Mouse (Mus musculus): Measurements from ENCODE around the gene Dnajb13. TPM values are rescaled to one million over a fixed set of nuclear protein-coding genes. Genes with fewer than 3 reads are reported as not detected.

The Dnajb13 gene
- 0.50 and 0.53 TPM in 2 replicates for polyA plus RNA-seq (2012; rRNA removed)

DNA sequence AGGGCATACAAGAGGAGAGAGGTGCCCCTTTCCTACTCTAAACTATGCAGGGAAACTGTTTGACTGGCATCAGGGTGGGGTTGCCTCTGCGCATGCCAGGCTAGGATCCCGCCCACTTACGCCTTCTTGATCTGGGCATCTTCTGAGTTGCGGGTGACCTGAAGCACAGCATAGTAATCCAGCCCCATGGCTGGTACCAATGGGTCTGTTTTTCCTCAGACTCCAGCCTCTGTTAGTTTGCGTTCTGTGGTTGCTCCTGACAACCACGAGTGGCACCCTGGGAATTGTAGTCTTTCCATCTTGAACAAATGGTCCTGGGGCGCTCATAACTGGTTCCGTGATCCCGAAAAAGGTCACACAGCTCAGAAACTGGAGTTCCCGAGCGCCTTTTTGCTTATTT is at the start of gene Dnajb13:
Dnajb13 (minus strand) TSS at position 388 of the 400 bp plus-strand sequence.

DNA sequence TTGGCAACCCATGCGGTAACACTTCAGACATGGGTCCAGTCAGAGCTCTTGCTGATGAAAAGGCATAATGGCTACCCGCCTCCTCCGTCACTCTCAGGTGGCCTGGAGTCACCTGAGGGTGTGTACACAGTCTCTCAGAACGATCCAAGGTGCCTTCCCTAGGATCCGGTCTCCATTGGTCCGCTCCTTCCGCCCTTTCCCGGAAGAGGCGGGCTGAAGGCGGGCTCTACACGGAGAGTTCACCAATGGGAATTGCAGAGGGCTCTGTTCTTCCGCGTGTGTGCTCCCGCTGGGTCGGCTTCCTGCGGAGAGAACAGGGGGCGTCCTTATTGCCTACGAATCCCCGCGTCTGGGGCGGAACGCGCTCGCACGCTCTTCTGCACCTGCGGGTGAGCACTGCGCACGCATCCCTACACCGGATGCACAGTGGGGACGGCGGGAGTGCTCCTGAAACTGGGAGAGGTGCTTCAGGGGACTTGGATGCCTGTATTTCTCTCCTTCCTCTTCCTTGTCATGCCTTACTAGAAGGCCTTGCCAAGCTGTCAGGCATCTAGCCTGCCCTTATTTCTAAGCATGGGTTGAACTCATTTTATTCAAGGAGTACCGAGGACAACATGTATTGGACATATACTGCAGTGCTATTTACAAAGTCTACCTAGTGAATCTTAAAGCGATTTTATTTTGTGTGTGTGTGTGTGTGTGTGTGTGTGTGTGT is 22.2 kb upstream of the Dnajb13 start, which contains the start of gene Coa4:
Coa4 (plus strand) TSS at position 268 of the 715 bp plus-strand sequence.

DNA sequence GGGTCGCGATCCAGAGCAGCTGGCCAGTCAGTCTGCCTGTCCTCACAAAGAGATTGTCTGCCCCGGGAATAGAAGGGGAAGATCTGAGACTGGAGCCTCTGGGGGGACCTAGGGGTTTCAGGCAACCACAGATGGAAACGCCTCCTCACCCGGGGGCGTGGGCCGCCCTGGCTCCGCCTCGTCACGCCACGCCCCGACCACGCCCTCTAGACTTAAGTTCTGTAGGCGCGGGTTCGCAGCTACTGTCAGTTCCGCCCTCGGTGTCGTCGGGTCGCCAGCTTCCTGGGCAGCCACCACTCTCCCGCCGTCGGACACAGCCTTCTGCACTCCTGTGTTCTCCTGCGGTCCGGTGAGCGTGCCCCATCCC is 21.7 kb downstream of the Dnajb13 start, which contains the start of gene Ucp2:
Ucp2 (plus strand) TSS at position 221 of the 367 bp plus-strand sequence.

DNA sequence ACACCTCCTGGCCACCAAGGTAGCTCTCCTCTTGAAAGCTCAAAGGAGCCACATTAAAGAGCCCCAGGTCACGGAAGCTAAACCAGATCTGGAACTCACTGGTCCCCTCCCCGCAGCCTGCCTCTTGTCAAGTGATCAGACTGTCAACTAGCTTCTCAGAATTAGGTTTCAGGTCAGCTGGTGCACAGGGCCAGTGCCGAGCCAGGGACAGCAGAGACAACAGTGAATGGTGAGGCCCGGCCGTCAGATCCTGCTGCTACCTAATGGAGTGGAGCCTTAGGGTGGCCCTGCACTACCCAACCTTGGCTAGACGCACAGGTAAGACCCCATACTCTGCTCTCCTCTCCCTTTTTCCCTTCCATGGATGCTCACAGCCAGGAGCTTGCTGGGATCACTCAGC is 42.0 kb downstream of the Dnajb13 start, which contains the start of gene Ucp3:
Ucp3 (plus strand) TSS at position 214 of the 400 bp plus-strand sequence.

Other genes with a start within 250 kb of the Dnajb13 start
- gene P4ha3, start 229.4 kb downstream of the Dnajb13 start, polyA plus RNA-seq (2012; rRNA removed) = 1.4 and 1.5 TPM in 2 replicates
- gene C2cd3, start 142.7 kb downstream of the Dnajb13 start, polyA plus RNA-seq (2012; rRNA removed) = 9.3 and 9.8 TPM in 2 replicates
- 18.1 and 20.8 TPM in 2 replicates for gene Ppme1, start 142.7 kb downstream of the Dnajb13 start, polyA plus RNA-seq (2012; rRNA removed)
- gene Ucp3, start 42.0 kb downstream of the Dnajb13 start, polyA plus RNA-seq (2012; rRNA removed) = 0.02 TPM in 1 of 2 replicates, not detected in the other
- 267 and 321 TPM in 2 replicates for gene Ucp2, start 21.6 kb downstream of the Dnajb13 start, polyA plus RNA-seq (2012; rRNA removed)
- 8.6 and 10.2 TPM in 2 replicates for gene Coa4, start 22.1 kb upstream of the Dnajb13 start, polyA plus RNA-seq (2012; rRNA removed)
- gene Rab6a, start 92.5 kb upstream of the Dnajb13 start, polyA plus RNA-seq (2012; rRNA removed) = 25.8 and 28.6 TPM in 2 replicates
- gene Mrpl48, start 93.3 kb upstream of the Dnajb13 start, polyA plus RNA-seq (2012; rRNA removed) = 22.2 and 24.7 TPM in 2 replicates
- gene Plekhb1, start 147.5 kb upstream of the Dnajb13 start, polyA plus RNA-seq (2012; rRNA removed) = 0.28 and 0.46 TPM in 2 replicates
- 3.7 and 3.8 TPM in 2 replicates for gene Fam168a, start 191.7 kb upstream of the Dnajb13 start, polyA plus RNA-seq (2012; rRNA removed)